Mouse (Mus musculus) kidney, postnatal 14 days (tissue): ENCODE results near the gene Coch.
"Not testable (repeated sequence)": the region's sequence is repeated elsewhere in the genome, so short reads cannot be mapped to it uniquely, and the experiment has no call there.

Source experiments
- DNase-seq: peaks from one replicate; pipeline ENCODE4 v3.0.0; 2022; ENCODE audit warnings: mixed read lengths

Gene Coch

DNA sequence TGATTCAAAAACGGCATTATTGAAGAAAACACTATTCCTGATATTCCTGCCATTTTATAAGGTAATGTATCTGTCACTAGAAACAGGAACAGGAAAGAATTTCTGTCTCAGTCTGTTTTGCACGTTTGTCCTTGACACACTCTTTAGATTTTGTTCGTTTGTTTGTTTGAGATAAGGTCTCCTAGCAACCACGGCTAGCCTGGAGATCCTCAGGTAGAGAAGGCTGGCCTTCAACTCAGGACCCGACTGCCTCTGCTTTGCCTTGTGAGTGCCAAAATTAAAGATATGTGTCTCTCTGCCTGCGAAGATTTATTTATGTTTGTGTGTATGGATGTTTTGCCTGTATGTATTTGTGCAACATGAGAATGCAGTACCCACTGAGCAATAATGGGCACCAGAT lies 48.7 kb downstream of the Coch start:
- DNase-seq: no peak

DNA sequence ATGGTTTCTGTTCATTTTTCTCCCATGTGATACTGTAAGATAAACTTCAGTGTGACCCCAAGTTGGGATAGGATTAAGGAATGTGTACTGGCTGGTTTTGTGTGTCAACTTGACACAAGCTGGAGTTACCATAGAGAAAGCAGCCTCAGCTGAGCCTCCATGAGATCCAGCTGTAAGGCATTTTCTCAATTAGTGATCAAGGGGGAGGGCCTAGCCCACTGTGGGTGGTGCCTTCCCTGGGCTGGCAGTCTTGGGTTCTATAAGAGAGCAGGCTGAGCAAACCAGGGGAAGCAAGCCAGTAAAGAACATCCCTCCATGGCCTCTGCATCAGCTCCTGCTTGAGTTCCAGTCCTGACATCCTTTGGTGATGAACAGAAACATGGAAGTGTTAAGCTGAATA lies 56.3 kb downstream of the Coch start:
- DNase-seq: not testable (repeated sequence)
